Mouse (Mus musculus) Patski (cell line): ENCODE data around the gene Gm11084. TPM values are rescaled to one million over a fixed set of nuclear protein-coding genes. Genes with fewer than 3 reads are reported as not detected.
"Not testable (repeated sequence)": the region's sequence is repeated elsewhere in the genome, so short reads cannot be mapped to it uniquely, and the experiment has no call there.

ENCODE experiments used
- ATAC-seq: fragments of 100-300 bp; one replicate; pipeline ENCODE4 v1.8.0; 2021
- CTCF ChIA-PET: fragments of 350-600 bp; sonication (Branson Sonifier 250); formaldehyde crosslinking; loops from one replicate; lab custom pipeline; 2022; ENCODE audit warnings: inconsistent platforms; lab: Charles Lee
- POLR2A ChIA-PET: fragments of 350-600 bp; sonication (Branson Sonifier 250); formaldehyde crosslinking; loops from one replicate; lab custom pipeline; 2022; ENCODE audit warnings: antibody characterized with exemption, inconsistent platforms; lab: Charles Lee
- DNase-seq: peaks from one replicate; pipeline ENCODE4 v3.0.0-alpha.2; 2011; ENCODE audit warnings: low read depth, low spot score
- H3K27me3 ChIP-seq: fragments of 371-371 bp; one replicate; pipeline ENCODE4 v1.5.1; 2021
- CTCF ChIP-seq: fragments of 100-300 bp; IDR thresholded peaks from one replicate; pipeline ENCODE4 v1.5.1; 2021
- in situ Hi-C: fragments of 300-500 bp; cut with MboI; formaldehyde crosslinking; loops from 3 replicates; pipeline ENCODE4 v1.11.1; 2018; ENCODE audit warnings: low pct_unique_long_range_greater_than_20kb, mixed read lengths
- polyA plus RNA-seq: library from polyadenylated mRNA; unstranded; gene quantifications from one replicate; pipeline ENCODE4 v1.2.3, GENCODE M21; 2021

The Gm11084 gene
- polyA plus RNA-seq: not detected

- ATAC-seq (no peak), DNase-seq (no peak)
- no peaks in the 10 kb centered on the region for H3K27me3 ChIP-seq
- no peak for TF ChIP-seq CTCF
- CTCF ChIA-PET: interaction anchor here (1.0 kb wide), 1 partner anchor 9 kb away, joined by 3 read pairs; no protein-coding TSS in a partner anchor
- POLR2A ChIA-PET: no interaction called here
- in situ Hi-C loops: no loop called here
These were observed at the start of gene Gm11084 for GRCm38 (mm10) chr2:72986616-72987015. Gm11084 (minus strand) TSS chr2:72986716.

GRCm38 (mm10) chr2:73031061-73032055 lies 44.8 kb upstream of the Gm11084 start:
- ChIA-PET POLR2A (no interaction called here), CTCF (no interaction called here)
- ATAC-seq (no peak), DNase-seq (no peak)
- TF ChIP-seq CTCF: no peak
- H3K27me3 ChIP-seq: no peaks in the 10 kb centered on the region
- in situ Hi-C loops: no loop called here

GRCm38 (mm10) chr2:73029846-73030245 lies 43.3 kb upstream of the Gm11084 start:
- in situ Hi-C loops: no loop called here
- TF ChIP-seq CTCF: no peak
- ChIA-PET POLR2A (no interaction called here), CTCF (interaction anchor here (1.4 kb wide), 1 partner anchor 13 kb away, joined by 3 read pairs; no protein-coding TSS in a partner anchor)
- no peak for DNase-seq
- H3K27me3 ChIP-seq: no peaks in the 10 kb centered on the region
- no peak for ATAC-seq

- ChIA-PET CTCF (no interaction called here), POLR2A (no interaction called here)
- in situ Hi-C loops: no loop called here
These were observed 41.5 kb upstream of the Gm11084 start for GRCm38 (mm10) chr2:73028019-73028418.

GRCm38 (mm10) chr2:73027126-73027525 lies 40.6 kb upstream of the Gm11084 start:
- in situ Hi-C loops: no loop called here
- ChIA-PET CTCF (no interaction called here), POLR2A (no interaction called here)
- TF ChIP-seq CTCF: no peak
- DNase-seq (no peak), ATAC-seq (no peak)
- H3K27me3 ChIP-seq: no peaks in the 10 kb centered on the region

More at GRCm38 (mm10) chr2:73028019-73028418, 41.5 kb upstream of the Gm11084 start:
- no peaks in the 10 kb centered on the region for H3K27me3 ChIP-seq
- DNase-seq (no peak), ATAC-seq (no peak)
- TF ChIP-seq CTCF: no peak

GRCm38 (mm10) chr2:73023803-73024202 lies 37.3 kb upstream of the Gm11084 start:
- no peaks in the 10 kb centered on the region for H3K27me3 ChIP-seq
- DNase-seq (no peak), ATAC-seq (no peak)
- ChIA-PET CTCF (no interaction called here), POLR2A (no interaction called here)
- TF ChIP-seq CTCF: no peak
- in situ Hi-C loops: no loop called here

- H3K27me3 ChIP-seq: no peaks in the 10 kb centered on the region
- no peak for TF ChIP-seq CTCF
- ChIA-PET CTCF (no interaction called here), POLR2A (no interaction called here)
- in situ Hi-C loops: no loop called here
- no peak for DNase-seq
- no peak for ATAC-seq
These were observed 34.5 kb upstream of the Gm11084 start for GRCm38 (mm10) chr2:73021046-73021445.

GRCm38 (mm10) chr2:73019371-73020146 lies 33.0 kb upstream of the Gm11084 start:
- no peak for TF ChIP-seq CTCF
- CTCF ChIA-PET: no interaction called here
- in situ Hi-C loops: no loop called here
- no peak for ATAC-seq
- H3K27me3 ChIP-seq: no peaks in the 10 kb centered on the region
- POLR2A ChIA-PET: no interaction called here
- DNase-seq: no peak

GRCm38 (mm10) chr2:73014063-73014462 lies 27.5 kb upstream of the Gm11084 start:
- DNase-seq, H3K27me3 ChIP-seq, in situ Hi-C loops, CTCF ChIA-PET, POLR2A ChIA-PET, ATAC-seq: not testable (repeated sequence)

- CTCF ChIA-PET: no interaction called here
- in situ Hi-C loops: no loop called here
- TF ChIP-seq CTCF: no peak
- ATAC-seq: no peak
- no peaks in the 10 kb centered on the region for H3K27me3 ChIP-seq
- POLR2A ChIA-PET: no interaction called here
- DNase-seq: no peak
These were observed 26.1 kb upstream of the Gm11084 start for GRCm38 (mm10) chr2:73012636-73013035.

- TF ChIP-seq CTCF: no peak
- no peaks in the 10 kb centered on the region for H3K27me3 ChIP-seq
- DNase-seq (no peak), ATAC-seq (no peak)
- POLR2A ChIA-PET: no interaction called here
- in situ Hi-C loops: no loop called here
- CTCF ChIA-PET: no interaction called here
These were observed 21.0 kb upstream of the Gm11084 start for GRCm38 (mm10) chr2:73007472-73007871.
